Mouse (Mus musculus): ENCODE measurements around the gene Yod1. TPM values are rescaled to one million over a fixed set of nuclear protein-coding genes. Genes with fewer than 3 reads are reported as not detected.

Yod1 gene
- polyA plus RNA-seq, 1 experiment from 2014 or later: 12.0 TPM

GRCm38 (mm10) chr1:130728070-130728469, 10.9 kb downstream of the Yod1 start:
- Histone ChIP-seq H3K27me3 (ENCODE audit: control insufficient read depth, insufficient read depth, low read length) (no peaks in the 10 kb centered on the region), H3K36me3 (ENCODE audit: control insufficient read depth, insufficient read depth, low read length) (no peaks in the 10 kb centered on the region), H3K4me2 (replicated peaks; ENCODE audit: low read depth, low read length) (no peak overlapping the region), H3K9ac (replicated peaks; ENCODE audit: low read depth, low read length) (no peak overlapping the region), H3K27ac (ENCODE audit: low read length) (no peak overlapping the region), H3K4me1 (ENCODE audit: control insufficient read depth, insufficient read depth, low read length) (no peaks in the 10 kb centered on the region), H3K4me3 (ENCODE audit: low read depth, low read length) (no peak overlapping the region), H3K9me3 (ENCODE audit: control insufficient read depth, low read depth, low read length) (no peaks in the 10 kb centered on the region)
- ATAC-seq (ENCODE audit: insufficient number of reproducible peaks, insufficient read depth, low FRiP score, low read depth): no peak
- 64% methylated on average over 1 of the region's 1 CpGs for WGBS

- H3K27ac ChIP-seq (ENCODE audit: low read length): no peak overlapping the region
- no peak overlapping the region for H3K4me2 ChIP-seq (replicated peaks; ENCODE audit: low read depth, low read length)
- no peaks in the 10 kb centered on the region for H3K9me3 ChIP-seq (ENCODE audit: control insufficient read depth, low read depth, low read length)
- no peaks in the 10 kb centered on the region for H3K36me3 ChIP-seq (ENCODE audit: control insufficient read depth, insufficient read depth, low read length)
- no peak overlapping the region for H3K9ac ChIP-seq (replicated peaks; ENCODE audit: low read depth, low read length)
- no peak for ATAC-seq (ENCODE audit: insufficient number of reproducible peaks, insufficient read depth, low FRiP score, low read depth)
- H3K27me3 ChIP-seq (ENCODE audit: control insufficient read depth, insufficient read depth, low read length): no peaks in the 10 kb centered on the region
- no peaks in the 10 kb centered on the region for H3K4me1 ChIP-seq (ENCODE audit: control insufficient read depth, insufficient read depth, low read length)
- WGBS: 94% methylated on average over 3 of the region's 3 CpGs
- no peak overlapping the region for H3K4me3 ChIP-seq (ENCODE audit: low read depth, low read length)
Measured at GRCm38 (mm10) chr1:130728708-130729107, 11.6 kb downstream of the Yod1 start.

DNA sequence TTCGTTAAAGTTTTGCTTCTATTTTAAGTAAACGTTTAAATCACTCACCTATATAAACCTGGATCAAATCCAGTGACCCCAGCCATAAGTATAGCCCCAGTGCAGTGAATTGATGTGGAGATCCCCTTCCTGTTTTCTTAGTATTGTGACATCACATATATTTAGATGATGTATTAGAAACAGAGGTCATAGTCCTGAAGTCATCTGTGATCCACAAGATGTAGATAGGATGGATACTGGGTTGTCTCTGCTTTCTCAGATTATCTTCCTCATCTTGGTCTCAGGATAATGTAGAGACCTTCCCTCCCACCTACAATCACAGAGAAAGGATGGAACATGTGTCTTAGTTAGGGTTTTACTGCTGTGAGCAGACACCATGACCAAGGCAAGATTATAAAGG, 12.0 kb downstream of the Yod1 start, which contains the start of gene Pfkfb2:
Pfkfb2 (minus strand) TSS at position 101 of the 400 bp plus-strand sequence.
- WGBS: 78% methylated on average over 2 of the region's 2 CpGs
- no peaks in the 10 kb centered on the region for H3K9me3 ChIP-seq (ENCODE audit: control insufficient read depth, low read depth, low read length)
- no peak within 1 kb of the TSS for H3K27ac ChIP-seq (ENCODE audit: low read length)
- no peaks in the 10 kb centered on the region for H3K27me3 ChIP-seq (ENCODE audit: control insufficient read depth, insufficient read depth, low read length)
- H3K4me3 ChIP-seq (ENCODE audit: low read depth, low read length): no peak within 1 kb of the TSS
- no peaks in the 10 kb centered on the region for H3K36me3 ChIP-seq (ENCODE audit: control insufficient read depth, insufficient read depth, low read length)
- H3K4me2 ChIP-seq (replicated peaks; ENCODE audit: low read depth, low read length): no peak within 1 kb of the TSS
- no peak within 1 kb of the TSS for H3K9ac ChIP-seq (replicated peaks; ENCODE audit: low read depth, low read length)
- no peaks in the 10 kb centered on the region for H3K4me1 ChIP-seq (ENCODE audit: control insufficient read depth, insufficient read depth, low read length)
- no peak for ATAC-seq (ENCODE audit: insufficient number of reproducible peaks, insufficient read depth, low FRiP score, low read depth)

- H3K4me1 ChIP-seq (ENCODE audit: control insufficient read depth, insufficient read depth, low read length): 0 out of 2 replicates have a peak, but pooled peaks cover 7% of the 10 kb centered on the region
- H3K9me3 ChIP-seq (ENCODE audit: control insufficient read depth, low read depth, low read length): no peaks in the 10 kb centered on the region
- peak within 1 kb of the TSS; percentile 26 for H3K4me3 ChIP-seq (ENCODE audit: low read depth, low read length)
- H3K36me3 ChIP-seq (ENCODE audit: control insufficient read depth, insufficient read depth, low read length): no peaks in the 10 kb centered on the region
- 5% methylated on average over 10 of the region's 10 CpGs for WGBS
- peak within 1 kb of the TSS; percentile 37 for H3K4me2 ChIP-seq (replicated peaks; ENCODE audit: low read depth, low read length)
- peak; percentile 85 for ATAC-seq (ENCODE audit: insufficient number of reproducible peaks, insufficient read depth, low FRiP score, low read depth)
- H3K27ac ChIP-seq (ENCODE audit: low read length): peak within 1 kb of the TSS; percentile 83; the same call in 1 of the 2 replicates
- no peak within 1 kb of the TSS; the same call in 1 of the 2 replicates for H3K9ac ChIP-seq (replicated peaks; ENCODE audit: low read depth, low read length)
- no peaks in the 10 kb centered on the region for H3K27me3 ChIP-seq (ENCODE audit: control insufficient read depth, insufficient read depth, low read length)
Measured at GRCm38 (mm10) chr1:130731741-130732337, 14.7 kb downstream of the Yod1 start, which contains the start of gene AA986860. AA986860 (plus strand) TSS chr1:130731976.

DNA sequence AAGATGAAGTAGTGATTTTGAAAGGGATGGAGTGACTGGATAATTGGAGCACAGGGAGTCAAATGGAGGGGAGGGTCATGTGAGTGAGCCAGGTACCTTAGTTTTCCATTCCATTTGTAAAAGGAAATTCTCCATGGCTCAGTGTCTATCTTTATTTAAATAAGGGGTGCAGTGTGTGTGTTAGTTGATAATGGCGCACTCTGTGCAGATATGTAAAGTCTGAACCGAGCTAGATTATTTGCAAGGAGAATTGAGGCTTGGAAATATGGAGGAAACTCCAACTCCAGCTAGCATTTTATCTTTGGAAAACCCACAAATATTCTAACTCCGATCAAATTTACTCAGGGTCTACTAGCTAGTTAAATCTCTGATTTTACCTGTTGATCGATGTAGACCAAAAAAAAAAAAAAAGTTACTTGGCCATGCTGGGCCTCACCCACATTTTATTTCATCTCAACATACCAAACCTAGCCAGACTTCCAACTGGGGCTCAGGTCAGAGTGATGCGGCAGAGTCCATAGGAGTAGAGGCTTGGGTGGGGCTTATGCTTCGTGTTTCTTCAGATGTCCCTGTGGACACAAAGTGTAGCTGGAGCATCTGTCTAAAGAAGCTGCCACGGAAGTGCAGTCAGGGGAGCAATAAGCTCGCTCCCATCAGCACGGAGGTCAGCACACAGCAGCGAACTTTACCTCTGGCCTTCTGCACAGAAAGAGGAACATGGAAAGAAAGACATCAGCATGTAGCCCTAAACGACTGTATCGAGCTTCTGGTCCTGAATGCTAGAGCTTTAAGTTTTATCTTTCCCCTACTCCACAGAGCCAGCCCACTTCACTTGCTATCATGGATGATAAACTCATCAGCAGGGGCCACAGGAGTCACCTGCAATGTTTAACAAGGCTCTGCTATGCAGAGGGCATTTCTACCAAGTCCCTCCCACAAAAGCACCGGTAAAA, 15.9 kb downstream of the Yod1 start:
- H3K4me3 ChIP-seq (ENCODE audit: low read depth, low read length): peak overlapping the region; percentile 26; the same call in 1 of the 2 replicates
- H3K9me3 ChIP-seq (ENCODE audit: control insufficient read depth, low read depth, low read length): no peaks in the 10 kb centered on the region
- H3K4me2 ChIP-seq (replicated peaks; ENCODE audit: low read depth, low read length): peak overlapping the region; percentile 37
- H3K27ac ChIP-seq (ENCODE audit: low read length): peak overlapping the region; percentile 83
- 0 out of 2 replicates have a peak, but pooled peaks have one; percentile 26 for ATAC-seq (ENCODE audit: insufficient number of reproducible peaks, insufficient read depth, low FRiP score, low read depth)
- H3K9ac ChIP-seq (replicated peaks; ENCODE audit: low read depth, low read length): no peak overlapping the region
- H3K27me3 ChIP-seq (ENCODE audit: control insufficient read depth, insufficient read depth, low read length): no peaks in the 10 kb centered on the region
- 0 out of 2 replicates have a peak, but pooled peaks cover 7% of the 10 kb centered on the region for H3K4me1 ChIP-seq (ENCODE audit: control insufficient read depth, insufficient read depth, low read length)
- H3K36me3 ChIP-seq (ENCODE audit: control insufficient read depth, insufficient read depth, low read length): no peaks in the 10 kb centered on the region
- WGBS: 73% methylated on average over 13 of the region's 13 CpGs

GRCm38 (mm10) chr1:130733671-130734070, 16.5 kb downstream of the Yod1 start:
- no peaks in the 10 kb centered on the region for H3K27me3 ChIP-seq (ENCODE audit: control insufficient read depth, insufficient read depth, low read length)
- 72% methylated on average over 4 of the region's 4 CpGs for WGBS
- H3K36me3 ChIP-seq (ENCODE audit: control insufficient read depth, insufficient read depth, low read length): no peaks in the 10 kb centered on the region
- H3K4me2 ChIP-seq (replicated peaks; ENCODE audit: low read depth, low read length): peak overlapping the region; percentile 32; the same call in 1 of the 2 replicates
- ATAC-seq (ENCODE audit: insufficient number of reproducible peaks, insufficient read depth, low FRiP score, low read depth): peak; percentile 80
- no peaks in the 10 kb centered on the region for H3K9me3 ChIP-seq (ENCODE audit: control insufficient read depth, low read depth, low read length)
- H3K27ac ChIP-seq (ENCODE audit: low read length): peak overlapping the region; percentile 87
- no peak overlapping the region; the same call in 1 of the 2 replicates for H3K4me3 ChIP-seq (ENCODE audit: low read depth, low read length)
- 0 out of 2 replicates have a peak, but pooled peaks cover 7% of the 10 kb centered on the region for H3K4me1 ChIP-seq (ENCODE audit: control insufficient read depth, insufficient read depth, low read length)
- H3K9ac ChIP-seq (replicated peaks; ENCODE audit: low read depth, low read length): no peak overlapping the region

- H3K9ac ChIP-seq (replicated peaks; ENCODE audit: low read depth, low read length): peak overlapping the region; percentile 6; the same call in 1 of the 2 replicates
Measured at GRCm38 (mm10) chr1:130734452-130734851, 17.3 kb downstream of the Yod1 start.

GRCm38 (mm10) chr1:130734852-130735251, 17.7 kb downstream of the Yod1 start:
- Histone ChIP-seq H3K27ac (ENCODE audit: low read length) (peak overlapping the region; percentile 87), H3K4me1 (ENCODE audit: control insufficient read depth, insufficient read depth, low read length) (0 out of 2 replicates have a peak, but pooled peaks cover 7% of the 10 kb centered on the region), H3K9ac (replicated peaks; ENCODE audit: low read depth, low read length) (peak overlapping the region; percentile 6; the same call in 1 of the 2 replicates), H3K4me3 (ENCODE audit: low read depth, low read length) (peak overlapping the region; percentile 9; the same call in 1 of the 2 replicates), H3K27me3 (ENCODE audit: control insufficient read depth, insufficient read depth, low read length) (no peaks in the 10 kb centered on the region), H3K4me2 (replicated peaks; ENCODE audit: low read depth, low read length) (peak overlapping the region; percentile 32), H3K9me3 (ENCODE audit: control insufficient read depth, low read depth, low read length) (no peaks in the 10 kb centered on the region), H3K36me3 (ENCODE audit: control insufficient read depth, insufficient read depth, low read length) (no peaks in the 10 kb centered on the region)
- no peak for ATAC-seq (ENCODE audit: insufficient number of reproducible peaks, insufficient read depth, low FRiP score, low read depth)
- WGBS: 38% methylated on average over 8 of the region's 8 CpGs

More at GRCm38 (mm10) chr1:130734452-130734851, 17.3 kb downstream of the Yod1 start:
- no peak for ATAC-seq (ENCODE audit: insufficient number of reproducible peaks, insufficient read depth, low FRiP score, low read depth)
- no peaks in the 10 kb centered on the region for H3K27me3 ChIP-seq (ENCODE audit: control insufficient read depth, insufficient read depth, low read length)
- WGBS: 39% methylated on average over 5 of the region's 5 CpGs
- H3K4me2 ChIP-seq (replicated peaks; ENCODE audit: low read depth, low read length): peak overlapping the region; percentile 32
- H3K4me1 ChIP-seq (ENCODE audit: control insufficient read depth, insufficient read depth, low read length): 0 out of 2 replicates have a peak, but pooled peaks cover 7% of the 10 kb centered on the region
- peak overlapping the region; percentile 9; the same call in 1 of the 2 replicates for H3K4me3 ChIP-seq (ENCODE audit: low read depth, low read length)
- H3K9me3 ChIP-seq (ENCODE audit: control insufficient read depth, low read depth, low read length): no peaks in the 10 kb centered on the region
- no peaks in the 10 kb centered on the region for H3K36me3 ChIP-seq (ENCODE audit: control insufficient read depth, insufficient read depth, low read length)
- peak overlapping the region; percentile 87 for H3K27ac ChIP-seq (ENCODE audit: low read length)

All from stomach, embryonic 14.5 days (tissue).